Mouse (Mus musculus) heart, postnatal 25 days (tissue): ENCODE measurements around the gene Vps33b. TPM values are rescaled to one million over a fixed set of nuclear protein-coding genes. Genes with fewer than 3 reads are reported as not detected.

Experiments used
- DNase-seq: peaks from one replicate; pipeline ENCODE4 v3.0.0; 2022; ENCODE audit warnings: low spot score
- intact Hi-C: fragments of 180-260 bp; cut with DNase I; formaldehyde crosslinking; loops from one replicate; pipeline ENCODE4 v1.15.1; 2025
- total RNA-seq, 2 experiments: library from RNA; stranded (reverse); gene quantifications; 2 replicates each; pipeline ENCODE4 v1.2.3; 2021

Vps33b gene
- total RNA-seq: 1 to 10 TPM; 5.8 to 6.1 TPM

DNA sequence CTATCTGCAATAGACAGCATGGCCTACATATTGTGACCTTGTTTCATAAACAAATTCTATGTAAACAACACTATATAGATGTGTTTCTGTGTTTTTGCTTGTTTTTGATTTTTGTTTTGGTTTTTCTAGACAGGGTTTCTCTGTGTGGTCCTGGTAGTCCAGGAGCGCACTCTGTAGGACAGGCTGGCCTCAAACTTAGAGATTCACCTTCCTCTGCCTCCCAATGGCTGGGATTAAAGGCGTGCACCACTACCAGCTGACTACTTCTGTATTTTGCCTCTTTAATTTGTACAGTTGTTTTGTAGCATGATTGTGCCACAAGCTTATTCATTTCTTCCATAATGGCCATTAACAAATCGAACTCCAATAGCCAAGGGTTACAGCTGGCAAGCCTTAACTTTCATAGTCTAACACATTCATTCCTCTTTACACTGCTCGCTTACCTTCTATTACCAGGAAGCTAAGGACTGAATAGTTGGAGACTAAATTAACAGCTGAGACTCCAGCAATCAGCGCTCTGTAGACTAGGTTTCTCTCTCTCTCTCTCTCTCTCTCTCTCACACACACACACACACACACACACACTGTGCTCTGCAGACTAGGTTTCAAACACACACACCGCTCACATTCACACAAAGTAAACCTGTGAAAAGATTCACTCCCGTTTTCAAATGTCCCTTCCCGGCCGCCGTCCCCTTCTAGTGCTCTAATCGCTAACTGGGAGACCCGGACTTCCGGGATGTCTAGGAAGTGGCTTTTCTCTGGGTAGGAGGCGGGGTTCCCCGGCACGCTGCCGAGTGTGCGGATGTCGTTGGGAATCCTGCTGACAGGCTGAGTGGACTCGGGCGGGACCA is at the start of gene Vps33b:
TSS of gene Vps33b (plus strand) at position 753 of the 854 bp plus-strand sequence.
- peak; percentile 89 for DNase-seq
- intact Hi-C loops: no loop called here

DNA sequence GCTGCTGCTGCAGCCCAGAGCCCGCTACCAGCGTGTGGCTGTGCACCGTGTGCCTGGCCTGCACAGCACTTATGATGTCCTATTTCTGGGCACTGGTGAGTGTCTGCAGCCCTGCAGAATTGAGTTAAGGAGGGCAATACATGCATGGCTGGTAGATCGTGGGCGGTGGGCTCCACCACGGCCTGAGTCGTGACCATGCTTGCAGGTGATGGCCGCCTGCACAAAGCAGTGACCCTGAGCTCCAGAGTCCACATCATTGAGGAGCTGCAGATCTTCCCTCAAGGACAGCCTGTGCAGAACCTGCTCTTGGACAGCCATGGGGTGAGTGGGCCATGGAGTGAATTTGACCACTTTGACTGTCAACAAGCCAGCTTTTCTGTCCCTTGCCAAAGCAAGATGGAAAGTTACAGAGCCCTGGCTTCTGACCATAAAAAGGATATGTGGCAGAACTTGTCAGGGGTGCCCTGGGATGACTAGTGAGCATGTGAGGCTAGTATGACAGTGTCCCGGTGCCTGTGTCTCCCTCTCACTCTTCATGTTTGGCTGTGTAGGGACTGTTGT is 49.1 kb upstream of the Vps33b start:
- intact Hi-C loops: no loop called here
- no peak for DNase-seq

DNA sequence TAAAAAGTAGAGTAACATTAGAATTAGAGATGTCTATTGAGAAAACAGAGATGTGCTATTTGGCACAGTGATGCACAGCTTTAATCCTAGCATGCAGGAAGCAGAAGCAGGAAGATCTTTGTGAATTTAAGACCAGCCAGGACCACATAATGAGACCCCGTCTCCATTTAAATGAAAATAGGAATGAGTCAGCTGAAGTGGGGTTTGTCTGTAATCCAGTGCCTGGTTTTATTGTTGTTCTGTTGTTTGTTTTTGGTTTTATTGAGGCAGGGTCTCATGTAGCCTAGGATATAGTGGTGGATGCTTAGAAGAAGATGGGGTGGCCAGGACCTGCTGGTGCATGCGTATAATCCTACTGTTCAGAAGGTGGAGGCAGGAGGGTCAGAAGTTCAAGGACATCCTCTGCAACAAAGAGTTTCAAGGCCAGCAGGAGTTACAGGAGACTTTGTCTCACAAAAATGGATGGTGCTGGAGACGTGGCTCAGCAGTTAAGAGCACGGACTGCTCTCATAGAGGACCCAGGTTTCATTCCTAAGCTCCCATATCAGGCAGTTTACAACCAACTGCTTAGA is 48.2 kb upstream of the Vps33b start:
- no peak for DNase-seq
- intact Hi-C loops: no loop called here

DNA sequence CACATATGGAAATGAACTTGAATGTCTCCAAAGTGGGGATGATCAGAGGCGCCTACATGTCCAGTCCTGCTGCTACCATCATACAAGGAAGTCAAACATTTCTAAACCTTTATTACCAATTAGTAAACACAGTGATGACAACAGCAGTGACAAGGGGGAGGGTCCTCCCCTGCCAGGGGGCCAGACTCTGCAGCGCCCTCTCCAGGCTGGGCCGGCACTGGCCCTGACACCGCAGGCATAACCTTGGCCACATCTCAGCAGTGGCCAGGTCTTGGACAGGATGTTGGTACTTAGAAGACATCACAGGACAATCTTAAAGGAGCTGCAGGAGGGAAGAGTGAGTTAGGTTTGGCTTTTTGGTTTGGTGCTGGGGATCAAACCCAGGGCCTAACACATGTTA is 42.4 kb upstream of the Vps33b start:
- DNase-seq: no peak
- intact Hi-C loops: no loop called here

DNA sequence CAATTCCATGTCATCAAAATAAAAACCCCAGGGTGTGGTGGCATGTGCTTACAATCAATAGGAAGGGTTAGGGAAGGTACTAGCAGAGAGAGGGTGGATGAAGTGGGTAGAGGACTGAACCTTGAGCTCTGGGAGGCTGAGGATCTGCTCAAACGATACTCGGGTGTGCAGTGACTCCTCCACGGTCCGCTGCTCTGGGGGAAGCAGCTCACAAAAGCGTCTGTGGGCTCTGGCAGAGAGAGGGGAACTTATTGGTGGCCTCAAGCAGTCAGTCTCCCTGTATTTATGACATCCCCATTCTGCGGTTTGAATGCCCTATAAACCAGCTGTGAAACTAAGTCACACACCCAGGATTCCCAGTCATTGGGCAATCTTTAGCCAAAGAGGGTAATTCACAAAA is 39.3 kb upstream of the Vps33b start:
- DNase-seq: no peak
- intact Hi-C loops: no loop called here

DNA sequence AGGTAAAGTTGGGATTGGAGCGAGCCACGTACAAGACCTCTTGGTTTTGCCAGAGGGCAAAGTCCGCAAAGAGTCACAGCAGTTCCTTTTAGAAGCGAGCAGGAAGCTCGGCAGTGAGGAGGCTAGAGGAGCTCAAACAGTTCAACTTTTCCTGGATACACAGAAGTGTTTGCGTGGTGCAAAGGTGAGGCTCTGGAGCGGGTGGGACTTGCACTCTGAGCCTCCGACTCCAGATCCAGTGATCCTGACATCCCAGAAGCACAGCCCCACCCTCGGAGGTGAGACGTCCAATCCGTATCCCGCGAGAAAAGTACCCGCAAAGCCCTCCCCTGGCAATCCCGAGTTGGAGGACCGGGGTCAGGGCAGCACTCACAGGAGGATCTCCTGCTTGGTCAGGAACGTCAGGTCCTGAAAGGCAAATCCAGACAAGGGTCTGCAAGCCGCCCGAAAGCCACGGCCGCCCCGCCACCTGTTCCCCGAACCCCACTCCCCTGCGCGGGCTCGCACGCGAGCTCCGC is 37.4 kb upstream of the Vps33b start:
- intact Hi-C loops: no loop called here
- DNase-seq: no peak

DNA sequence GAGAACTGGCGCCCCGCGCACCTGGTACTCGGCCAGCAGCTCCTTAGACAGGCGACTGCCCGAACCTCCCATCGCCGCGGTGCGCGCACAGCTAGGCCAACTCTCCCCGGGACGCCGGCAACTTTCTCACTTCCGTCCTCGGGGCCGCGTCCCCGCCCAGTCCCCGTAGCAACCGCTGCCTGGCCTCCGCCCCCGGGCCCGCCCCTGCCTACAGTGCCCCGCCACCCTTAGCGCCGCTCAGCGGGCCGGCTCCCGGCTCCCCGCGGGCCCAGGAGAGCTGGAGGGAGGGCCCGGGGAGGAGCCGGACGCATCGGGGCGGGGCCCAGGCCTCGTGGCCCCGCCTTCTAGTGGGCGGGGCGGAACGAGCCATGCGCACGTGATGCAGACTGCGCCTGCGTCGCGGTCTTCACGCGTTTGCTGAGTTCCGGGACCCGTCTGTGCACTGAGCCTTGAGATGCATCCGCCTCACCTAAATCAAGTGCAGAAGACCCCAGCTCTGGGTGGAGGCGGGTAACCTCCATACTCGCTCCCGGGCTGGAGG is 36.9 kb upstream of the Vps33b start, which contains the start of the genes Cib1 and Gdpgp1:
TSS of gene Cib1 (minus strand) at position 325 of the 541 bp plus-strand sequence.
TSS of gene Gdpgp1 (plus strand) at position 377 of the 541 bp plus-strand sequence.
- DNase-seq: peak; percentile 96
- intact Hi-C loops: no loop called here

DNA sequence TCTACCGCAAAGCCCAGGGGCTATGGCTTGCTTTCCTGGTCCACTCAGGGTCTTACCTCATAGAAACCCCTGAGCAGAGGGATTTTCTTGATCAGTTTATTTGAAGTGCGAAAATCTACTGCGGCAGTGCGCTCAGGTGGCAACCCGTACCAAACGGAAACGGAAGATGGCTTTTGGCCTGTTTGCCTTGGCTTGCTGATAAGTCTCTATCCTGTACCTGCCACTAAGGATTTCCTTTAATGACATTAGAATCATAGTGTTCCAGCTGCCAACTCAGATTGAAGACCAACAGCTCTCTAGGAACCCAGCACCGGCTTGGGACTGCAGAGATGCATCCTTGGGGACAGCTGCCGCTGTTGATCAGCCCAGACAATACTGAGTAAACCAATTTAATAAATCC is 35.6 kb upstream of the Vps33b start:
- no peak for DNase-seq
- intact Hi-C loops: no loop called here

DNA sequence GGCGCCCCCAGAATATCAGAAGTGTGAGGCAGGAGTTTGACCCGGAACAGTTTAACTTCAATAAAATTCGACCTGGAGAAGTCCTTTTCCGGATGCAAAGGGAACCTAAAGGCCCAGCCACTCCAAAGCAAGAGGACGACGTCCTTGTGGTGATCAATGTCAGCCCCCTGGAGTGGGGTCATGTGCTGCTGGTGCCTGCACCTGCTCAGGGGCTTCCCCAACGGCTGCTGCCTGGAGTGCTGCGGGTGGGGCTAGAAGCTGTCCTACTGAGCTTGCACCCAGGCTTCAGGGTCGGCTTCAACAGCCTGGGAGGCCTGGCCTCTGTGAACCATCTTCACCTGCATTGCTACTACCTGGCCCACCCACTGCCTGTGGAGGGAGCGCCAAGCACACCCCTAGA is 30.9 kb upstream of the Vps33b start:
- intact Hi-C loops: no loop called here
- no peak for DNase-seq

DNA sequence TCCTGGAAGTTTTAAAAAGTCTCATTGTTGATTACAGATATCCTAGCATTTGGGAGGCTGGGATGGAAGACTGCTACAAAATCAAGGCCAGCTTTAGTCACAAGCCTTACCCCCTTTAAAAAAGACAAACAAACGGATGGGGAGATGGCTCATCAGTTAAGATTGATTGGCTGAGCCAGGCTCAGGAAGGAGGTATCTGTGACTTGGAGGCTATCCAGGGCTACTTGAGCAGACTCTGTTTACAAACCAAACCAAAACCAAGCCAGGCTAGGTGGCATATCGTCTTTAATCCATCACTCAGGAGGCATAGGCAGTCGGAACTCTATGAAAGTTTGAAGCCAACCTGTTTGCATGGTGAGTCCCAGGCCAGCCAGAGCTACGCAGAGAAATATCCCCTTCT is 27.8 kb upstream of the Vps33b start:
- intact Hi-C loops: no loop called here
- DNase-seq: no peak

DNA sequence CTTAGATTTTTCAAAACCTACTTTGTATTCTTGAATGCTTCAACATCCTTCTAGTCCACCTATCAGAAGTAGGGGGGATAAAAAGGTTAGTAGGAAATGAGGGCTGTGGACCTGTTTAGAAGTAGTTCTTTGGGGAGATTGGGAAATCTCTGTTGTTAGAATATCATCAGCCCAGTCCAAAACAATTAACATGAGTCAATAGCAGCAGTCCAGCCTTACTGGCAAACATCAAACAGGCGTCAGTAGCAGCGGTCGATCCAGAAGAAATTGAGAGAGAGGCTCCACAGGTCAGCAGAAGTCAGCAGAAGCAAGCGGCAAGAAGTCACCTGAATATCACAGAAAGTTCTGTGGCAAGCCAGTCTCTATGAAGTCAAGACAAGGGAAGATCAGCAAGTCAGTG is 24.6 kb upstream of the Vps33b start:
- DNase-seq: no peak
- intact Hi-C loops: no loop called here

DNA sequence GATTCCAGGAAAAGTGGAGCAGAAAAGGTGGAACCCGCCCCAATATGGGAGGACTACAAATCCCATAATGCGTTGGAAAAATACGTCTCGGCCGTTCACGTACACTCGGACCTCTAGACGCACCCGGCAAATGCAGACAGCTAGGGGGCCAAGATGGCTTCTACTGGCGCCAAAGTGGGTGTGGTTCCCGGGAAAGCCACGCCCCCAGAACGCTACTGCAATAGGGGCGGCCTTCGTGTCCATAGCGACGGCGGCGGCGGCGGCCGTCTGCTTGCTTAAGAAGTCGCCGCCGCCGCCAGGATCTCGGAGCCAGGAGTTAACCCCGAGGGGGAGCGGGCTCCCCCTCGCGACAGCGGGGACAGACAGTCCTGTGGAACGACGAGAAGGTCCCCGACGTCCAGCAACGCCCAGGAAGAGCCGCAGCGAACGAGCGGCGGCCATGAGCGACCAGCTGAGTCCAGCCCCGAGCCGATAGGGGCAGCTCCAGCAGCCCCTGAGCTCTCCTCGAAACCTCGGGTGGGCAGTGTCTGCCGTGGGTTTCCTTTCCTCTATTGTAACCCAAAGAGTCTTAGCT is 23.2 kb upstream of the Vps33b start, which contains the start of gene Ttll13:
TSS of gene Ttll13 (plus strand) at position 229 of the 574 bp plus-strand sequence.
- DNase-seq: peak; percentile 94
- intact Hi-C loops: no loop called here

DNA sequence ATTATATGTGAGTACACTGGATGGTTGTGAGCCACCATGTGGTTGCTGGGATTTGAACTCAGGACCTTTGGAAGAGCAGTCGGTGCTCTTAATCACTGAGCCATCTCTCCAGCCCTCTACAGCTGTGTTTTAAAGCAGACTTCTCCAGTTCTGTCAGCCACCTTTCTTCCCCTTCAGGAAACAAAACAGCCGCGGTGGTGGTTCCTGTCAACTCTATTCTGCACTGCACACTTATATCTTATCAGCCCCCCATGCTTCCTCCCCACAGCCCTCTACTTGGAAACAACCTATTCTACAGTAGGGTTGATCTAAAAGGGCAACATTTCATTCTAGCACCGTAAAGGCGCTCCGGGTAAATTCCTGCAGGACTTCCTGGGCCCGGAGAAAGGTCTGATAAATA is 22.6 kb upstream of the Vps33b start:
- no peak for DNase-seq
- intact Hi-C loops: no loop called here

DNA sequence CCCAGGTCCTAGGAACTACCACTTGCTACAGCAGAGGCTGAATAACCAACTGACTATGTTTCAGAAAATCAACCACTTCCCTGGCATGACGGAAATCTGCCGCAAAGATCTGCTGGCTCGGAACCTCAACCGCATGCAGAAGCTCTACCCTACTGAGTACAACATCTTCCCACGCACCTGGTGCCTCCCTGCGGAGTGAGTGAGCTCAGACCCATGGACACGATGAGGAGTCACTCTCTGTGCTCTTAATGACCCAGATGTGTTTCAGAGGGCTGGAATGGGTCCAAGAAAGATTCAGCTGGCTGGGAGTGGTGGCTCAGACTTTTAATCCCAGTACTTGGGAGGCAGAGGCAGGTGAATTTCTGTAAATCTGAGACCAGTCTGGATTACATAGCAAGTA is 17.0 kb upstream of the Vps33b start:
- DNase-seq: no peak
- intact Hi-C loops: no loop called here

DNA sequence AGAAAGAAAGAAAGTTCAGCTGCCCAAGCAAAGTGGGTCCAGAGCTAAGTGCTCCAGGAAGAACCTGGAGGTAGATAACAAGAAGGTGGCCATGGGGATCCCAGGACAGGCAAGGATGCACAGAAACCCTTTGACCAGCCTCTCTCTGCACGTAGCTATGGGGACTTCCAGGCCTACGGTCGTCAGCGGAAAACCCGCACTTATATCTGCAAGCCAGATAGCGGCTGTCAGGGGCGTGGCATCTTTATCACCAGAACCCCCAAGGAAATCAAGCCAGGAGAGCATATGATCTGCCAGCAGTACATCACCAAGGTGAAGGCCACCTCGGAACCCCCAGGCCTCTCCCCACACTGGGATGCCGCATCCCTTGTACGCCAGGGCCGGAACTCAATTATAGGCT is 16.6 kb upstream of the Vps33b start:
- intact Hi-C loops: no loop called here

DNA sequence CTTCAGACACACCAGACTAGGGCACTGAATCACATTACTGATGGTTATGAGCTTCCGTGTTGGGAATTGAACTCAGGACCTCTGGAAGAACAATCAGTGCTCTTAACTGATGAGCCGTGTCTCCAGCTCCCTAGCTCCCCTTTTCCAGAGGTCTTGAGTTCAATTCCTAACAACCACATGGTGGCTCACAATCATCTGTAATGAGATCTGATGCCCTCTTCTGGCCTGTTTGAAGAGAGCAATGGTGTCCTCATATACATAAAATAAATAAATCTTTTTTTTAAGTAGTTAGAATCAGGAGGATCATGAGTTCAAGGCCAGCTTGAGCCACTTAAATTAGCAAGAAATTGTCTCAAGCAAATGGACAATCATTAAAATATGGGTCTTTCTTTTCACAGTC is 13.5 kb upstream of the Vps33b start:
- intact Hi-C loops: no loop called here

More for the DNA sequence above, 16.6 kb upstream of the Vps33b start:
- DNase-seq: no peak

DNA sequence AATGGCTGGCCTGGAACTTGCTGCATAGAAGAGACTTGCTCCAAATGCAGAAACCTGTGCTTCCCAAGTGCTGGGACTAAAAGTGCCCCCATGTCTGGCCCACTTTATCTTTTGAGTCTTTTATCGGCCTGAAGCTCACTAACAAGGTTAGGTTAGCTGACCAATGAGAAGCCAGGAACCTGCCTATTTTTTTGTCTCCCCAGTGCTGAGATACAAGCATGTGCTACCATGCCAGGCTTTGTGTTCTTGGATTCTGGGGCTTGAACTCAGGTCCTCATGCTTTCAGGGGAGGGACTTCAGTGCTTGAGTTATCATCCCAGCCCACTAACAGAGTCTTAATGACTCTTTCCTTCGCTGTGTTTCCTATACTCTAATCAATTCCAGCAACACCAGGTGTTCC is 11.7 kb upstream of the Vps33b start:
- no peak for DNase-seq
- intact Hi-C loops: no loop called here

More for the DNA sequence above, 13.5 kb upstream of the Vps33b start:
- no peak for DNase-seq

DNA sequence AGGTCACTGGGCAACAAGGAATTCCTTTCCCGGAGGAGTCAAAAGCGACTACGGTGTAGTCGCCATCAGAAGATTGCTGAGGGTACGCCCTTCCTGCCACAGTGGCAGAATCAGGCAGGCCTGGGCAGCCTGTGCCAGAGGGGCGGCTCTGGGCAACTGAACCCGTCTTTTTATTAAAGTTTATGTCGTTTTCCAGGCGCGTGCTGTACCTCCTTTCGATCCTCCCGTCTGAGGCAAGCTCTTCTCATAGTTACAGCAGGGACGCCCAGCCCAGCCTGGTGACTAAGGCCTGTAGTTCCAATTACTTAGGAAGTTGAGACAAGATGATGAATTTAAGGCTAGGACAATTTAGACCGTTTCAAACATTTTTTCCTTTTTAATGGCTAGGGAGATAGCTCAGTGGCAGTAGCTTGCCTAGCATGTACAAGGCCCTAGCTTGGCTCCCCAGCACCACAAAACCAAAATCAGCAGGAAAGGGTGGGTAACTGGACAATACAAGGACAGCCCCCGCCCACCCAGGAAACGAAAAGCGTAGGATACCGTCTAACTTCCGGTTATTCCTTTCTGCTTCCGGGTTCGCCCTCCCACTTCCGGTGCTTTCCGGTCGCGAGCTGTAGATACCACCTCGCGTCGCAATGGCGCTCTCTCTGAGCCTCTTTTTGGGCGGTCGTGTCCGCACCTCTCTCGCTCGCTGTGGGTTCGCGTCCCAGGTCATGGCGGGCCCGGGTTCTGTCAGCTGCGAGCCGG is 8.7 kb upstream of the Vps33b start, which contains the start of gene Ngrn:
TSS of gene Ngrn (plus strand) at position 591 of the 747 bp plus-strand sequence.
- peak; percentile 76 for DNase-seq
- intact Hi-C loops: no loop called here

DNA sequence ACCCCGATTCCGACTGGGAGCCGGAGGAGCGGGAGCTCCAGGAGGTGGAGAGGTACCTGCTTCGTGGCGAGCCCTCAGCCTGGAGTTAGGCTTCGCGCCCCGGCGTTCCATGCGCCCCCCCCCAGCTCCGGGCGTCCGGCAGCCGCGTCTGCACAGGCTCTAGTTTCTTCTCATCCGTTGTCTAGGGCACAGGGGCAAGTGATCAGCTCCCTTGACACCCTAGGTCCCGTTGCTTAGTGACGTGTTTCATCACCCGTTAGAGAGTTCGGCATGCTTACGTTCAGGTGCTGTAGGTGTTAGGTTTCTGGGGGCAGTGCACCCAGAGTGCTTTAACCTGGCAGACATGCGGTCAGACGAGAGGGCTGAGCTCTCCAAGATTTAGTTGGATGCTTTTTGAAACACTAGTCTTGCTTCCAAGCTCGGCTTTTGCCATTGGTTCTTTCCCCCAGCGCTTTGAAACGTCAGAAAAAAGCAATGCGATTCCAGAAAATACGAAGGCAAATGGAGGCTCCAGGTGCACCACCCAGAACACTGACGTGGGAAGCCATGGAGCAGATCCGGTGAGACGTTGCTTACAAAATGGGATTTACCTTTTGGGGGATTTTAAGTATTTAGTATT is 8.0 kb upstream of the Vps33b start:
- intact Hi-C loops: no loop called here
- no peak for DNase-seq
